Mouse (Mus musculus) NIH3T3 (cell line): ENCODE measurements around the gene Abcc10.

Experiments
- DNase-seq: peaks from one replicate; pipeline ENCODE4 v3.0.0-alpha.2; 2012; ENCODE audit warnings: low read depth

Abcc10 gene

DNA sequence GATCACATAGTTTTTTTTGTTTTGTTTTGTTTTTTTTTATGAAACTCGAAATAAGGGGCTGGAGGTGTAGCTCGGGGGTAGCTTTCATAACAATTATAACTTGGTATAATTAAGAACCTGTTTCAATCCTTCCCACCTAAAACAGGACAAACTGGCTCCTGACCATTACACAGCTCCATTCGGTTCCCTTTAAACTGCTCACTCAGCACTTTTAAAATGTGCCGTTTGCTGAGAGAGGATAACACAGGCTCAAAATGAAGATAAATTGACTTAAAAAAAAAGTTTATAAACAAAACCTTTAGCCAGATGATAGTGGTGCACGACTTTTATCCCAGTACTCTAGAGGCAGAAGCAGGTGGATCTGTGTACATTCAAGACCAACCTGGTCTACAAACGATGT, 42.7 kb downstream of the Abcc10 start:
- no peak for DNase-seq

DNA sequence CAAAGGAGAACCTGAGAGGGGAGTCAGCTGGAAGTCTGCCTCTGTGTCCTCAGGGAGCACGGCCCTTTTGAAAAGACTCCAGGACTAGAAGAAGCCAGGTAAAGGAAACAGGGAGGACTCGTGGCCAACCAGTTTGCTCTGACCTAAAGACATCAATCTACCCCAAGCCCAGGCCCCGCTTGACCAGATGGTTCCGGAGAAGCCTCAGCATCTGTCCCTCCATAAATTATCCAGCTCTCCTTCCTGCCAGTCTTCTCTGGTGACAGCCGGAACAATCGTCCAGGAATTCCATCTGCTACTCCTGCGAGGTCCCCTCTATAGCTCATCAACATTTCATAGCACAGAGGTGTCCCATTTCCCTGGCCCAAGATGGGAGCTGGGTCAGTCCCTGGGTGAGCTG, 43.5 kb downstream of the Abcc10 start:
- DNase-seq, result no peak

DNA sequence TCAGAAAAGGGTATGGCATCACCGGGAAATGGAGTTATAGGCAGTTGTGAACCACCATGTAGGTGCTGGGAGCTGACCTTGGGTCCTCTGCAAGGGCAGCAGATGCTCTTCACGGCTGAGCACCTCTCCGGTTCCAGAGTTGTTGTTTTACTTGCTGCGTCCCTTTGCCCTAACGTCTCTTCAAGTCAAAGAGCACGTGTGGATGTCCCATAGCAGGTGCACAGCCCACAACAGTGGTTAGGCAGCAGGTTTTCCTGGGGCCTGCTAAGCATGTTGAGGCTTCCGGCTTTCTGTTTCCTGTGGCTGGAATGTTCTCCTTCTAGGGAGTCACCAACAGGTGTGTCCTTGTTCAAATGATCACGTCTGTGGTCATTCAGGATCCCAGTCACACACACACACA, 44.2 kb downstream of the Abcc10 start:
- DNase-seq, result no peak

DNA sequence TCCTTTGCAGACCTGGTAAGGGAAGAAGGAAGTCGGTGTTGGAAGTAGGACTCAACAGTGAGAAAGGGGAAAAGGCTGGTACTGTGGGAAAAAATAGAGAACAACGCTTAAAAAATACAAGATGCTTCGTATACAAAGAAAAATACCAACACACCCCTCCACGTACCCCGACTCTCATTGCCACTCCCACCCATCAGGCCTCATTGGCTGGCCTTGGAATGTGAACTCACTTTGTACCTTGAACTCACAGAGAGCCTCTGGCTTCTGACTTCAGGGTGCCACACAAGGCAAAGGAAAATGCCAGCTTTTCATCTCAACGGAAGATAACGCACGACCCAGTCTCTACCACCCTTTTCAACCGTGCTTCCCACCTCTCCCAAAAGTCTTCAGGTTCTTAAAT, 45.0 kb downstream of the Abcc10 start:
- no peak for DNase-seq

DNA sequence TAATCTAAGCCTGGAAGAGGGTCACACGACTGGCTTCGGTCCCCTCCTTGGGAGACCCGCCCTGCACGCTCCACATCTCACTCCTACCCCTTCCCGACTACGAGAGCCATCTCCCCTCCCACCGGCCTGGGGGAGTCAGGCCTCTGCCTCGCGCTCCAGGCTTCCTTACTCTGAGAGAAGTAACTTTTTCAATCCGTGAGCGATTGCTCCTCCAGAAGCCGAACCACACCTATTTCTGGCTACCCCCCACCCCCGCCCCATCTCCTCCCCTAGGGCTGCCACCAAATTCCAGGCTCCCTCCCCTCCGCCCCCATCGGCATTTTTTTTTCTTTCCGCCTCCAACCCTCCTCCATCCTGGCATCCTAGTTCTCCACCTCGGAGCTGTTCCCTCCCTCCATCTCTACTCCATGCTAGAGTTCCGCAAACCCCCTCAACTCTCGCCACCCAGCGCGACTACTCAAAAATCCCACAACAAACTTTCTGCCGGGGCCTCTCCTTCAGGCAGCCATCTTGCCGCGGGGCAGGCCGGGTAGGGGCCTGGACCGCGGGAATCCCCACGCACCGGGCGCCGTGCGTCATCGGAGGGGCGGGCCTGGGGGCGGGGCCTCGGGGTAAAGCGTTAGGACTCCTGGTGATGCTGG, 45.5 kb downstream of the Abcc10 start, which contains the start of gene Tjap1:
Gene Tjap1 (minus strand): TSS at position 544 of the 641 bp plus-strand sequence.
- peak; percentile 96 for DNase-seq

DNA sequence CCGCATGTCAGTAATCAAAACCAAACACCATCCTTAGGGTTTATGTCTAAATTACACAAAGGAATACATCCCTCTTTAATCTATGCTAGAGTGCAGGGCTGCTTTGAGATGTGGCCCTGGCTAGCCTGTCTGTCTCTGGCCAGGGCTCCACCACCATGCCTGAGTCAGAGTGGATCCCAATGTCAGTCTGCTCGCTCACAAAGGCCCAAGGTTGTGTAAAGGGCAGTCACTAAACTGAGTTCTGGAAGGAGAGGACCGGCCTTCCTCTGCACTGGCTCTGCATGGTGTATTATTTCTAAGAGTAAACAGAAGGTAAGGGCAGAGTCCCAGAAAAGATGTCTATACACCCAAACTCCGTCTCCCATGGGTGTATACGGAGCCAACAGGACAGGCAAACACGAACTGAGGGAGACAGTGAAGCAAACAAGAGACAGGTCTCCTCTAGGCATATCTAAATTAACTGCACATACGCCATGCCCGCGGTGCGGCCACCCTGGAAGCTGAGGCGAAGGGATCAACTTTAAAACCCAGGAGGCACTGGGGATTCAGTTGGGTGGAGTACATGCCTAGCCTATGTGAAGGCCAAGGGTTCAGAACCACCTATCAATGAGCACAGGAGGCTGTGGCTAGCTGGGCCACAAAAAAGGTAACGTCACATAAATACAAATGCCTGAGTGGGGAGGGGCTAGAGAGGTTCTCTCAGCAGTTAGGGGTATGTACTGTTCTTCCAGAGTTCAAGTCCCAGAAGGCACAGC, 50.0 kb downstream of the Abcc10 start:
- DNase-seq, result no peak

DNA sequence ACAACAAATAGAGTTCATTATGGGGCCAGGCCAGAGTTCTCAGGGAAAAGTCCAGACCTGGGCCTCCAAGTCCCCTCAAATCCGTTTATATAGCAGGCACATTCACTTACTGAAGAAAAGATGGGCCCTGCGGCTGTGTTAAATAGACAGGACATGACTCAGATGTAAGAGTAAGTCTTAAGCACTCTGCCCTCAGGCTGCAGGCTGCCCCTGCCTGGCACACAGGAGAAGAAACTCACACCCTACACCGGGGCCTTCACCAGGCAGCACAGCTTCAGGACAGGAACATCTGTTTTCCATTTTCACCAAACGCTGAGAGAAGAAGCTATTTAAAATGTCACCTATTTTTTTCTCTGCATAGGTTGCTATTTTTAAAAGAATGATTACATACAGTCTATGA, 50.6 kb downstream of the Abcc10 start:
- DNase-seq, result peak; percentile 92

DNA sequence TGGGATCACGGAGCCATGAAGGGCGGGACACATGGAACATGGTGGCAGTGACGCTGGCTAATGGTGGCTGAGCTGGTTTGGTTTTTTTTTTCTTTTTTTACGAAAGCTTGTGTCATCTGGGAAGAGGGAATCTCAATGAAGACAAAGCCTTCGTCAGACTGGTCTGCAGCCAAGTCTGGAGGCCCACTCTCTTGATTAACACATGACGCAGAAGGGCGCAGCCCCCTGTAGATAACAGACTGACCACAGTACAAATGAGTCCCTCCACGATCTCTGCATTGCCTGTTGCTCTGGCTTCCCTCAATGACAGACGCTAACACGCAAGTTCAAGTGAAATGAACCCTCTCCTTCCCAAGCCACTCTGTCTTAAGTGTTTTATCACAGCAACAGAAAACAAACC, 52.6 kb downstream of the Abcc10 start:
- peak; percentile 60 for DNase-seq

DNA sequence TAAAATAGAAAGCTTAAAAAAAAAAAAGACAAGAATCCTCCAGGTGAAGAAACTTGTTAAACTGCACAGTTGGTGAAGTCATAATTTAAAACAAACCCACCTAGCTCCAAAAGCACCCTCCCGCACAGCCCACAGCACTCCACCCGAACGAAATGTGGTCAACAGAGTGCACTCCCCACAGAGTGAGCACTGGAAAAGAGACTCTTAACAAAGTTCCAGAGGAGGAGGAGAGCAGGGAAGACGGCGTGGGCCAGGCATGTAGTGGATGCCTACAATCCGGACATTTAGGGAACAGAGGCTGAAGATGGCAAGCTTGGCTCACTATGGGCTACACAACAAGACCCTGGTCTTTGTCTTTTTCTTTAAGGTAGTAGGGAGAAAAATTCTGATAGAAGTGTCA, 53.1 kb downstream of the Abcc10 start:
- no peak for DNase-seq

DNA sequence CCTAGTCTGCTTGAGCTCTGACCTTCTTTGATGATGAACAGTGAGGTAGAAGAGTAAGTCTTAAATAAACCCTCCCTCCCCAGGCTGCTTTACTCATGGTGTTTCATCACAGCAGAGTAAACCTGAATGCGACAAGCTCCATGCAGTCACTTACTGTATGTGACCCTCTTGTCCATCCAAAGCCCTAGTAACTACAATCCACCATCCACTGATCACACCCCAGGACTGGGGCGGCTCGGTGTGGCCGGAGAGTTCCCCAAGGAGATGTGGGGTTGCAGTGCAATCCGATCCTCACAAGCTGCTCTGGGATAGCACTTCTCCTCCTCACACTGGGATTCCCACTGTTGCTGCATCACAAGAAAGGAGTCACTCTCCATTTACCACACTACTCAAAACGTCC, 53.7 kb downstream of the Abcc10 start:
- peak; percentile 58 for DNase-seq

DNA sequence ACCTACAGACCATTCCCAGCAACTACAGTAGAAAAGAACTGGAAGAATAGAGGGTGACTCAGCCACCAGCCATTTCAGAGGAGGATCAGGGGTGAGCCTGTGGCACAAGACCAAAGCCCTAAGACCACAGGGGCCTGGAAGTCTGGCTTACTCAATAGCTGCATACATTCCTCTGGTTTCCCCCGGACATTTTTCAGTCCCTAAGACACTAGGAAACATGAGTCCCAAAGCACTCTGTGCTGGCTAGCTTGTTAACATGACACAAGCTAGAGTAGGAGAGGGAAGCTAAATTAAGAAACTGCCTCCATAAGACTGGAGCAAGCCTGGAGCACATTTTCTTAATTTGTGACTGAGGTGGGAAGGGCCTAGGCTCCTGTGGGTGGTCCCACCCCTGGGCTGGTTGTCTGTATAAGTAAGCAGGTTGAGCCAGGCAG, 54.3 kb downstream of the Abcc10 start:
- DNase-seq, result peak; percentile 92

DNA sequence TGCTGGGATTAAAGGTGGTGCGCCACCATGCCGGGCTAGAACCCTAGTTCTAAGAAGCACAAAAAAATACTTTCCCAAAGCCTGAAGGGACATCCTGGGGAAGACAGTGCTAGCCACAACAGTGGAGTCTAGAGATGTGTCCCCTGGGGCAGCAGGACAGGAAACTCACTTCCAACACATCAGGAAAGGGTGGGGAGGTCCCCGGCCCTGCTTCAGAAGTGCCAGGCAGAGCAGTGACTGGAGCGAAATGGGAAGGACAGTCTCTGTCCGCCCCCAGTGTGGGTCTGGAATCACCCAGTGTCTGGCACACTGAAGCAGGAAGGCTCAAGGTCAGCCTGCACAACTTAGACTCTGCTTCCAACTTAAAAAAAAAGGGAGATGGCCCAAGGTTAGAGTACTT, 55.5 kb downstream of the Abcc10 start:
- no peak for DNase-seq

DNA sequence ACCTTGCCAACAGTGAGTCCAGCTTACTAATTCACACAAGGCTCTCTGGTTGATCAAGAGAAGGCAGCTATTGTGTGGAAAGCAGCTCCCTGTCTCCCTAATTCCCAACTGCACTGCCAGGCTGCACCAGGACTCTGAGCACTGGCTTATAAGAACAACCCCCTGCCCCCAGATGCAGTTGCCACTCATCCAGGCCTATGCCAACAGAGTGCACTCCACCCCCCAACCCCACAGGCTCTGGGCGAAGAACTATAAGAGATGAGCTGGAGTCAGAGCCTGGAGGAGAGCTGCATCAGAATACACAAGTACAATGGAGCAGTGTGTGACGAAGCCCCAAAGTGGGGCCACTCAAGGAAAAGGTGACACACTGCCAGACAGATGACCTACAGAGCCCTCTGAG, 56.1 kb downstream of the Abcc10 start:
- no peak for DNase-seq

DNA sequence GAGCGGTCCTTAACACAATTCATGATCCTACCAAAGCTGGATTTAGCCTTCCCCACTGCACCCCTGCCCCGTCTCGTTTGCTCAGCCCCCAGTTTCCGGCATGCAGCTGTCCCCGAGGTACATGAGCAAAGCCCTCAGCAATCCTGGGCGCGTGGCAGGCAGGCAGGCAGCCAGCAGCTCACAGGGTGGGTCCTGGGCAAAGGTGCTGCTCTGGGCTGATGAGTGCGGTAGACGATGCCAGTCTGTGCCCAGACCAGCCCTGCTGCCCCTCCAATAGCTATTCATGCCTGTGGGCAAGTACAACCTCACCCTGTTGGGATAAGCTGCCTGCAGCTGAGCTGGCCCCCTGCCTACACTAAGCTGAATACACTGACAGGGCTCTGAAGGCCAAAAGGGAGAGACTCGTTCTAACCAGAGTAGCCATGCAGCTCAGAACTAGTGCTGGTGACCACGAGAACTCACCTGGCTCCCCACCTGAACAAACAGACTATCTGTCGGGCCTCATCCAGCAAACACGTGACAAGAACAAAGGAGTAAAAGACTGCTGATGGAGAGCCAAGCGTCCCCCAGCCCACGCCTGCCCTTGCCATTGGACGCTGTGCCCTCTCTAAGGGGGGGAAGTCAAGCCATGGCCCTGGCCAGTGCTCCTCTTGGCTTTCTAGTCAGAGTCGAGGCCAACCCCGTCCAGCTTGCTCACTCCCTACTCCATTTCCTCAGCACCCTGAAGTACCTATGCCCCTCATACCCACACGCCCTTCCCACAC, 58.2 kb downstream of the Abcc10 start:
- DNase-seq, result peak; percentile 59

DNA sequence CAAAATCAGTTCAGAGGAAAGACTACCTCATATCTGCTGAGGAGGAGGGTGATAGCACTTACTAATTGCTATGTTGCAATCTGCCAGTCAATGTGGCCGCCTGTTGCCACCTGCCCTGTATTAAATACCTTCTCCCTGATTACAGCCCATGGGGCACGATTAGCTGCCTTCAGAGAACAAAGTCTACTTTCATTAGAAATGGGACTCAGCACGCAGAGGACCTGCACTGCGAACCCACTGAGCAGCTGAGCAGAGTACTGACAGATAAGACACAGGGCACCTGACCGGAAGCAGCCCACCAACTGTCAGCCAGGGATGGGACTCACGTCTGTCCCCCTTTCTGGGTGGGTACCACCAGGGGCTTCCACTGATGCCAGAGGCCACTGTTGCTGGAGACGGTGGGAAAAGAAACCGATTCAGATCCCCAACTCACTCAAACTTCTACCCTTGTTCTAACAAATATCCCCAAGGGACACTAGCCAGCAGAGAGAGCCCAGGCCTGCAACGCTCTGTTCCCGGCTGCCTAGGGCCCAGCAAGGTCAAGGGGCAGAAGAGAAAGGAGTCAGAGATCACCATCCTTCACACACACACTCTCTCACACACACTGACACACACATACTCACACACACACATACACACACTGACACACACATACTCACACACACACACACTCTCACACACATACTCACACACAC, 60.0 kb downstream of the Abcc10 start:
- no peak for DNase-seq

DNA sequence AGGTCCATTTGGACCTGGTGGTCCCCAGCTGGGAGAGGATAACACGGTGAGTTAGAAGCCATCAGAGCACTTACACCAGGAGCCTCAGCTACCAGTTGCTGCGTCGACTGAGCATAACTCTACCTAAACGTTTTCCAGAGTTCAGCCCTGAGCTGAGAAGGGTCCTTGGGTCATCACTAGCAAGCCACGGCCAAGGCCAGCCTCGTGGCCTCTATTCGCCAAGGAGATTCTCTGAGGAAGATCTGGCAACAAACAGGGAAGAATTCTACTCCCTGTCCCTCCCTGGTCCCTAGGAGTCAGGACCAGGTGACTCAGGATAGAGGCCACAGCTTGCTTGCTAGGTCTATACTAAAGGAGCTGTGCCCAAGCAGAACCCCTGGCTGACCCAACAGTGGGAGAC, 60.6 kb downstream of the Abcc10 start:
- no peak for DNase-seq

DNA sequence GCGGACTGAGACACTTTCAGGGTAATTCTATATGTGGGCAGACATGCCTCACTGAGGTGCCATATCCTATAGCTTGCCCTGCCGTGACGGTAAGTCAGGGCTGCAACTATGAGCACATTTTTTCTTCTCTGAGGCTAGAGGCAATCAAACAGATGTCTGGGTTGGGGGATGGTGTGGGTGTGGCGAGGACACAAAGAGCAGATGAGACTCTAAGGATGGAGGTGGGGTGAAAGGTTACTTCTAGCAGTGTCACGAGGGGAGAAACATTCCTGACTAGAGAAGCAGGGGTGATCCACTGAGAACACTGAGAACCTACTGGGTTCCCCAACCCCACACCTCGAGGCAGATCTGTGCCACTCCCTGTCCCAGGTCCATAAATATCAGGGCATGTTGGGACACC, 61.2 kb downstream of the Abcc10 start:
- no peak for DNase-seq

DNA sequence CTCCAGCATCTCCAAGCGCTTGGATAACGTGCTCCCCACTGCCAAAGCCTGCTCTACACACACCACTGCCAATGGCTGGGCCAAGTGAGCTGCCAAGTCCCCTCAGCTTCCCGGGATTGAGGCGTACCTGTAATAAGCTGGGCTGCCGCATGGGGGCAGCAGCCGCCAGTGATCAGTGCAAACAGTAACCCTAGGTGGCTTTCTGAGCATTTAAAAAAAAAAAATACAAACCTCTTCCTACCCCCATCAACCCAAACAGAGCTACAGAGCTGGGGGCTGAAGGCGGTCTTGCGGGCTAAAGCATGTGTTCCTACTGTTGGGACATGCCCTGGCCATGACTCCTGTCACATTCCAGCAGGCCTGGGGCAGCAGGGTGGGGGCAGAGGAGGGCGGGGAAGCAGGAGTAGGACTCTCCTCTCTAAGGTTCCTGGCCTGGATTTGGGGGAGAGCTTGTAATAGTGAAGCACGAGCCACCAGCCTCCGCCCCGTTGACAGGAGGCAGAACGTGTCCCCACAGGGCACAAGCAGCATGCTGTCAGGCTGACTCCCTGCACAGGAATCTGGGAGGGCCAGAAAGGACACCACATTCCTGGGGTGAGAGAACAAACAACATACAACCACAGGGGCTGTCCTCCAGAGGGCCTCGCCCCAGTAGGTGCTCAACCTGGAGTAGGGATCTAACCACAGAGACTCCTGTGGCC, 62.1 kb downstream of the Abcc10 start:
- DNase-seq, result peak; percentile 94

DNA sequence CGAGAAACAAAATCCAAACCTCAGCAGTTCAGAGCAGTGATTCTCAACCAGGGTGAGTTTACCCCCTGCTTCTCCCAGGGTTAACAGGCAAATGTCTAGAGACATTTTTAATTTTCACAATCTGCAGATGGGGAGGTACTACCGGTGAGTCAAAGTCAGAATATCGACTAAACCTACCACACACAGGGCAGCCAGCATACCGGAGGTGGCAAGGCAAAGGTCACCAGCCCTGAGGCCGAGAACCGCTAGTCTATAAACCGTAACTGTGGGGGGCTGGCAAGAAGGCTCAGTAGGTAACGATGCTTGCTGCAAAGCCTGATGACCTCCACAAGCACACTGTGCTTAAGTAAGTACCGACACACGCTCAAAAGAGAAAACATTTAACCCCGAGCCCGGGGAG, 62.6 kb downstream of the Abcc10 start:
- DNase-seq, result no peak

DNA sequence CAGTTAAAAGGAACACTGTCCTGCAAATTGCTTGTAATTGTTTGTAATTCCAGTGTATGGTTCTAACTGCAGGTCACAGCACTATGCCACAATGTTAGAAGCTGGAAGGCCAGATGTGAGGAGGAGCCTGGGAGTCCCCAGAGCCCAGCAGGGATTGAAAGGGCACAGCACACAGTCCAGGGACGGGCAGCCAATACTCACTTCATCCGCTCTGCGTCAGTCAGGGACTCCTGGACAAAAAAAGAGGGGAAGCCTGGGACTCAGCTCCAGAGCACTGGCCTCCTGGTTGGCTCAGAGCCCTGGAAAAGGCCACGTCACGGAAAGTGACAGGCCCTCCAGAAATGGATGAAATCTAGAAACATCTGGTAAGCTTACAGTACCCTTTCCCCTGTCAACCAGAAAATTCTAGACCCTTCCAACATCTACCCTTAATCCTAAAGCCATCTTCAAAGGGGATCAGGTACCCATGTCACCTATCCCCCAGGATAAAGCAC, 65.9 kb downstream of the Abcc10 start:
- DNase-seq, result no peak

DNA sequence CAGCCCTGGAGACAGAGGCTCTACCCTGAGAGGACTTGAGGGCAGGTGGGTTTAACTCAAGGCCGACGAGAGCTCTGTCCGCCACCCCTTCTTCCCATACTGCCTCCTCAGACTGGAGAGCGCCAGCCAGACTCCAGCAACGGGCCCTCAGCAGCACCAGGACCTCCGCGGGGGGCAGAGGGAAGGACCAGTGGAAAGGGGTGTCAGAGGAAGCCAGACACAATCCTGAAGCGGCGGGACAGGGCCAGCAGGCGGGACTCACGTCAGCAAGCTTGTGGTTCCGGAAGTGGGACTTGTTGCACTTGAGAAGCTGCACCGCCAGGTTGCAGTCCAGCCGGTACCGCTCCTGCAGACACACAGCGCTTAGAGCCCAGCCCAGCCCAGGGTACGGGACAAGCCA, 68.5 kb downstream of the Abcc10 start:
- DNase-seq, result no peak
